Mouse (Mus musculus): ENCODE measurements around the gene Gbp7. TPM values are rescaled to one million over a fixed set of nuclear protein-coding genes. Genes with fewer than 3 reads are reported as not detected.

Gbp7 gene
- polyA plus RNA-seq, 1 experiment from 2014 or later = 2.9 TPM

DNA sequence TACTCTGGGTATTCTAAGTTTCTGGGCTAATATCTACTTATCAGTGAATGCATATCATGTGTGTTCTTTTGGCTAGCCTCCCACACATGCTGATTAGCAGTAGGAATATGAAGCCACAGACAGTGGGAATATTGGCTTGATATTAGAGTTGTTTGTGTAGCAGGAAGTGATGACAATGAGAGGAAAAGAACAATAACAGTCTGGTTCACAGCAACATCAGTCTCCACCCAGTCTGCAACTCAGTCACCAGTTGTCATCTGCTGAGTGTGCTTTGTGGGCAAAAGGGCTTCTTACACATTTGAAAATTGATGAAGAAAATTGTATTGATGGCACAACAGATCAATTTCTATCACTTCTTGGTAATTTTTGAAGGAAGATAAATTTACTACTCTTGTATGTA lies 57.2 kb downstream of the Gbp7 start:
- no peak overlapping the region for H3K27ac ChIP-seq (ENCODE audit: low read depth, low read length)
- no peak overlapping the region for H3K4me2 ChIP-seq (ENCODE audit: low read length)
- H3K4me3 ChIP-seq (ENCODE audit: low read length) = no peak overlapping the region
- no peaks in the 10 kb centered on the region for H3K36me3 ChIP-seq (ENCODE audit: control insufficient read depth, insufficient read depth, low read length)
- H3K27me3 ChIP-seq (replicated peaks; ENCODE audit: control insufficient read depth, insufficient read depth, low read length) = no peaks in the 10 kb centered on the region
- H3K9ac ChIP-seq (ENCODE audit: low read depth, low read length) = no peak overlapping the region
- H3K4me1 ChIP-seq (ENCODE audit: control insufficient read depth, insufficient read depth, low read depth, low read length) = no peaks in the 10 kb centered on the region
- no peak for ATAC-seq
- no peaks in the 10 kb centered on the region for H3K9me3 ChIP-seq (ENCODE audit: control insufficient read depth, low read length)

DNA sequence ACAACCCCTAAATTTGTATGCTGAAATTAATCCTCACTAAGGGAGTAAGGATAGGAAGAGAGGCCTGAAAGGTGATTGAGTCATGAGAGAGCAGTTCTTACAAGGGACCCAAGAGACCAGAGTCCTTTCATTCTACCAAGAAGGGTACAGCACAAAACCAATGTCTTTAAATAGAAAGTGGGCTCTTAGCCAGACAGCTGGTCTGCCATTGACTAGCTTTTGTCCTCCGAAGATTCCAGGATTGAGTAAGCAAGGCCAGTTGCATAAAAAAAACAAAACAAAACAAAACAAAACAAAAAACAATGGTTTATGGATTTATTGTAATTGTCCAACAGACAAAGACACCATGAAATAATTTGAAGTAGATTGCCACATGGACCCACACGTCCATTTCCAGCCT lies 58.7 kb downstream of the Gbp7 start:
- ATAC-seq = no peak
- H3K4me3 ChIP-seq (ENCODE audit: low read length) = no peak overlapping the region
- H3K4me1 ChIP-seq (ENCODE audit: control insufficient read depth, insufficient read depth, low read depth, low read length) = no peaks in the 10 kb centered on the region
- H3K36me3 ChIP-seq (ENCODE audit: control insufficient read depth, insufficient read depth, low read length) = no peaks in the 10 kb centered on the region
- WGBS = 83% methylated on average over 2 of the region's 2 CpGs
- H3K9me3 ChIP-seq (ENCODE audit: control insufficient read depth, low read length) = no peaks in the 10 kb centered on the region
- no peak overlapping the region for H3K4me2 ChIP-seq (ENCODE audit: low read length)
- no peaks in the 10 kb centered on the region for H3K27me3 ChIP-seq (replicated peaks; ENCODE audit: control insufficient read depth, insufficient read depth, low read length)
- no peak overlapping the region for H3K9ac ChIP-seq (ENCODE audit: low read depth, low read length)
- H3K27ac ChIP-seq (ENCODE audit: low read depth, low read length) = no peak overlapping the region

DNA sequence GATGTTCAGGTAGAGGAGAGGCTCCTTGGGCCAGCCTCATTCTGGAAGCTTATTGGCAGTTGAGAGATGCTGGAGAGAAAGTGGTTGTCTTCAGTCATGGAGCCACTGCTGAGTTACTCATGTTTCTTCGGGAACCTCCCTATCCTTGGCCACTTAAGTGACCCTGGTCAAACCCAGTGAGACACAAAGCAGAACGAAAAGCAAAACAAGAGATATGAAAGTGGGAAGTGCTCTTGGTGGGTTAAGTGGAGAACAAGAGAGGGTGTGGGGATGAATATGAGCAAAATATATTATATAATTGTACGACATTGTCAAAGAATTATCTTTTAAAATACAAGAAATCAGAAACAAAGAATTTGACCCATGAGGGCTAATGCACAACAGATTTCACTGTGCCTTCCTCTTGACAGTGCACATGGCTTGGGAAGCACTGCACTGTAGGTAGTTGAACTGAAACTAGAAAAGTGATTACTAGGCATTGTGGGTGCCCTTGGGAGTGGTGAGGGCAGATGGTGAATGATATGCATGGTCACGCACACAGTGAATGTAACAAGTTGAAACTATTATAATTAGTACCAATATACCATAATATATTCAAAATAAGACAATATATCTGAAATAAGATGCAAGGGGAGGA lies 60.4 kb downstream of the Gbp7 start:
- no peak overlapping the region for H3K27ac ChIP-seq (ENCODE audit: low read depth, low read length)

DNA sequence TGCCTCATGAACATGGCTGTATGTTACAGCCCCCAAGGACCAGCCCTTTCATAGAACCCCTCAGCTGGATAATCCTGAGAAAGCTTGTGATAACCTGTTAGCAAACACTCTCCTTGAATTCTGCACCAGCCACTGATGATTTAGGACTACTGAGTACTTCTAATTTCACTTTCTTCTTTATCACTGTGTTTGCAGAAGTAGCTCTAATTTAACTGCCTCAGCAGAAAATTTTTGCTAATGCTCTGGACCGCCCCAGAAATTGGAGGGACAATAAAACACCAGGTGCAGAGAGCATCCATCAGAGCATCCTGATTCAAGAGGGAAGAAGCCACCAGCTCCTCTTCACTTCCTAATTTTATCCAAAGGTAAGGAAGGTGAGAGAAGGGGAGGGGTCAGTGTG lies 64.4 kb downstream of the Gbp7 start, which contains the start of gene Gbp2b:
Gene Gbp2b, plus strand, starts transcription at position 301 of the 400 bp plus-strand sequence.
- Histone ChIP-seq H3K4me1 (ENCODE audit: control insufficient read depth, insufficient read depth, low read depth, low read length) (no peaks in the 10 kb centered on the region), H3K27me3 (replicated peaks; ENCODE audit: control insufficient read depth, insufficient read depth, low read length) (no peaks in the 10 kb centered on the region), H3K27ac (ENCODE audit: low read depth, low read length) (no peak within 1 kb of the TSS), H3K4me3 (ENCODE audit: low read length) (no peak within 1 kb of the TSS), H3K9me3 (ENCODE audit: control insufficient read depth, low read length) (no peaks in the 10 kb centered on the region), H3K9ac (ENCODE audit: low read depth, low read length) (no peak within 1 kb of the TSS), H3K36me3 (ENCODE audit: control insufficient read depth, insufficient read depth, low read length) (no peaks in the 10 kb centered on the region), H3K4me2 (ENCODE audit: low read length) (no peak within 1 kb of the TSS)
- no peak for ATAC-seq
- WGBS = 77% methylated on average over 1 of the region's 1 CpGs

More for the DNA sequence above, 60.4 kb downstream of the Gbp7 start:
- no peak overlapping the region for H3K9ac ChIP-seq (ENCODE audit: low read depth, low read length)
- H3K9me3 ChIP-seq (ENCODE audit: control insufficient read depth, low read length) = no peaks in the 10 kb centered on the region
- 89% methylated on average over 4 of the region's 4 CpGs for WGBS
- H3K27me3 ChIP-seq (replicated peaks; ENCODE audit: control insufficient read depth, insufficient read depth, low read length) = no peaks in the 10 kb centered on the region
- no peak for ATAC-seq
- no peak overlapping the region for H3K4me3 ChIP-seq (ENCODE audit: low read length)
- H3K4me1 ChIP-seq (ENCODE audit: control insufficient read depth, insufficient read depth, low read depth, low read length) = no peaks in the 10 kb centered on the region
- H3K36me3 ChIP-seq (ENCODE audit: control insufficient read depth, insufficient read depth, low read length) = no peaks in the 10 kb centered on the region
- H3K4me2 ChIP-seq (ENCODE audit: low read length) = no peak overlapping the region

DNA sequence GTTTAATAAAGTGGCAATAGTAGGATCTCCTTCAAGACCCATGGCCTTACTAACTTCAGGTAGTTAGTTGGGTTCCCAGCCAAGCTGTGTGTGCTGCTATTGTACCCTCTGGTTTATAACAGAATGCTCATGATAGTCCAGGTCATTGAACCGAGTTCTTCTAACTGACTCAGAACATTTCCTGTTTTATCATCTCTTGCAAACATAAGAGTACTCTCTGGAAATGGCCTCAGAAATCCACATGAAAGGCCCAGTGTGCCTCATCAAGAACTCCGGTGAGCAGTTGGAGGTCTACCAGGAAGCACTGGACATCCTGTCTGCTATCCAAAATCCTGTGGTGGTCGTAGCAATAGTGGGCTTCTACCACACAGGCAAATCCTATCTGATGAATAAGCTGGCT lies 67.8 kb downstream of the Gbp7 start:
- Histone ChIP-seq H3K9ac (ENCODE audit: low read depth, low read length) (no peak overlapping the region), H3K9me3 (ENCODE audit: control insufficient read depth, low read length) (no peaks in the 10 kb centered on the region), H3K27ac (ENCODE audit: low read depth, low read length) (no peak overlapping the region), H3K4me1 (ENCODE audit: control insufficient read depth, insufficient read depth, low read depth, low read length) (no peaks in the 10 kb centered on the region), H3K27me3 (replicated peaks; ENCODE audit: control insufficient read depth, insufficient read depth, low read length) (no peaks in the 10 kb centered on the region), H3K36me3 (ENCODE audit: control insufficient read depth, insufficient read depth, low read length) (no peaks in the 10 kb centered on the region), H3K4me3 (ENCODE audit: low read length) (no peak overlapping the region), H3K4me2 (ENCODE audit: low read length) (no peak overlapping the region)
- WGBS = 80% methylated on average over 3 of the region's 3 CpGs
- no peak for ATAC-seq

Other genes starting within 250 kb of the Gbp7 start
- gene Pdlim5, start 134.6 kb upstream of the Gbp7 start, polyA plus RNA-seq (2015; fragmentation: Nextera tagmentation; extraction: Ambion mirVana) = 19.2 and 20.2 TPM in 2 replicates
- gene Gbp5, start 36.4 kb upstream of the Gbp7 start, polyA plus RNA-seq (2015; fragmentation: Nextera tagmentation; extraction: Ambion mirVana) = 0.19 and 0.39 TPM in 2 replicates
- 1.1 TPM in 2 replicates for gene Gbp3, start 29.7 kb downstream of the Gbp7 start, polyA plus RNA-seq (2015; fragmentation: Nextera tagmentation; extraction: Ambion mirVana)
- gene Gbp2b, start 64.5 kb downstream of the Gbp7 start, polyA plus RNA-seq (2015; fragmentation: Nextera tagmentation; extraction: Ambion mirVana) = 0.10 and 0.19 TPM in 2 replicates
- 0.51 and 0.79 TPM in 2 replicates for gene Gbp2, start 90.3 kb downstream of the Gbp7 start, polyA plus RNA-seq (2015; fragmentation: Nextera tagmentation; extraction: Ambion mirVana)
- gene Kyat3, start 170.7 kb downstream of the Gbp7 start, polyA plus RNA-seq (2015; fragmentation: Nextera tagmentation; extraction: Ambion mirVana) = 6.3 and 7.8 TPM in 2 replicates
- gene Gtf2b, start 234.7 kb downstream of the Gbp7 start, polyA plus RNA-seq (2015; fragmentation: Nextera tagmentation; extraction: Ambion mirVana) = 67.0 and 68.1 TPM in 2 replicates

All from hindbrain, embryonic 16.5 days (tissue).